Mouse (Mus musculus): ENCODE measurements around the gene Zfp775. TPM values are rescaled to one million over a fixed set of nuclear protein-coding genes. Genes with fewer than 3 reads are reported as not detected.

Zfp775 gene
- total RNA-seq, 2 experiments from 2014 or later: 0.17 TPM; not detected in 1

- ATAC-seq (replicated peaks; ENCODE audit: low FRiP score, poor library complexity, severe bottlenecking): no peak
Measured at GRCm38 (mm10) chr6:48626984-48627383, 25.1 kb downstream of the Zfp775 start.

- no peak for ATAC-seq (replicated peaks; ENCODE audit: low FRiP score, poor library complexity, severe bottlenecking)
Measured at GRCm38 (mm10) chr6:48627511-48627924, 25.7 kb downstream of the Zfp775 start.

GRCm38 (mm10) chr6:48628377-48628776 lies 26.5 kb downstream of the Zfp775 start:
- no peak for ATAC-seq (replicated peaks; ENCODE audit: low FRiP score, poor library complexity, severe bottlenecking)

- no peak for ATAC-seq (replicated peaks; ENCODE audit: low FRiP score, poor library complexity, severe bottlenecking)
Measured at GRCm38 (mm10) chr6:48628808-48629660, 27.2 kb downstream of the Zfp775 start.

GRCm38 (mm10) chr6:48629661-48630034 lies 27.8 kb downstream of the Zfp775 start:
- ATAC-seq (replicated peaks; ENCODE audit: low FRiP score, poor library complexity, severe bottlenecking): no peak

GRCm38 (mm10) chr6:48630831-48631230 lies 29.0 kb downstream of the Zfp775 start:
- no peak for ATAC-seq (replicated peaks; ENCODE audit: low FRiP score, poor library complexity, severe bottlenecking)

- ATAC-seq (replicated peaks; ENCODE audit: low FRiP score, poor library complexity, severe bottlenecking): no peak
Measured at GRCm38 (mm10) chr6:48635105-48635504, 33.2 kb downstream of the Zfp775 start.

GRCm38 (mm10) chr6:48636515-48636914 lies 34.7 kb downstream of the Zfp775 start:
- no peak for ATAC-seq (replicated peaks; ENCODE audit: low FRiP score, poor library complexity, severe bottlenecking)

GRCm38 (mm10) chr6:48637811-48638500 lies 36.1 kb downstream of the Zfp775 start:
- ATAC-seq (replicated peaks; ENCODE audit: low FRiP score, poor library complexity, severe bottlenecking): no peak

GRCm38 (mm10) chr6:48638553-48638952 lies 36.7 kb downstream of the Zfp775 start:
- ATAC-seq (replicated peaks; ENCODE audit: low FRiP score, poor library complexity, severe bottlenecking): no peak

- no peak for ATAC-seq (replicated peaks; ENCODE audit: low FRiP score, poor library complexity, severe bottlenecking)
Measured at GRCm38 (mm10) chr6:48641391-48641790, 39.5 kb downstream of the Zfp775 start.

GRCm38 (mm10) chr6:48642764-48643292 lies 41.0 kb downstream of the Zfp775 start:
- no peak for ATAC-seq (replicated peaks; ENCODE audit: low FRiP score, poor library complexity, severe bottlenecking)

GRCm38 (mm10) chr6:48645660-48646308 lies 43.9 kb downstream of the Zfp775 start:
- ATAC-seq (replicated peaks; ENCODE audit: low FRiP score, poor library complexity, severe bottlenecking): no peak

- ATAC-seq (replicated peaks; ENCODE audit: low FRiP score, poor library complexity, severe bottlenecking): no peak
Measured at GRCm38 (mm10) chr6:48646309-48646690, 44.4 kb downstream of the Zfp775 start.

- no peak for ATAC-seq (replicated peaks; ENCODE audit: low FRiP score, poor library complexity, severe bottlenecking)
Measured at GRCm38 (mm10) chr6:48646995-48647394, 45.1 kb downstream of the Zfp775 start, which contains the start of gene Gimap8. Gene Gimap8 (plus strand): TSS chr6:48647234.

GRCm38 (mm10) chr6:48647611-48648010 lies 45.7 kb downstream of the Zfp775 start:
- no peak for ATAC-seq (replicated peaks; ENCODE audit: low FRiP score, poor library complexity, severe bottlenecking)

- no peak for ATAC-seq (replicated peaks; ENCODE audit: low FRiP score, poor library complexity, severe bottlenecking)
Measured at GRCm38 (mm10) chr6:48648779-48649178, 46.9 kb downstream of the Zfp775 start.

GRCm38 (mm10) chr6:48650041-48650440 lies 48.2 kb downstream of the Zfp775 start:
- no peak for ATAC-seq (replicated peaks; ENCODE audit: low FRiP score, poor library complexity, severe bottlenecking)

GRCm38 (mm10) chr6:48658721-48659120 lies 56.9 kb downstream of the Zfp775 start:
- ATAC-seq (replicated peaks; ENCODE audit: low FRiP score, poor library complexity, severe bottlenecking): no peak

GRCm38 (mm10) chr6:48664750-48665149 lies 62.9 kb downstream of the Zfp775 start:
- ATAC-seq (replicated peaks; ENCODE audit: low FRiP score, poor library complexity, severe bottlenecking): no peak

Measured in erythroblast, adult 5-6 weeks (primary cell).